Mouse (Mus musculus): Measurements from ENCODE around the gene Ccdc162.

DNA sequence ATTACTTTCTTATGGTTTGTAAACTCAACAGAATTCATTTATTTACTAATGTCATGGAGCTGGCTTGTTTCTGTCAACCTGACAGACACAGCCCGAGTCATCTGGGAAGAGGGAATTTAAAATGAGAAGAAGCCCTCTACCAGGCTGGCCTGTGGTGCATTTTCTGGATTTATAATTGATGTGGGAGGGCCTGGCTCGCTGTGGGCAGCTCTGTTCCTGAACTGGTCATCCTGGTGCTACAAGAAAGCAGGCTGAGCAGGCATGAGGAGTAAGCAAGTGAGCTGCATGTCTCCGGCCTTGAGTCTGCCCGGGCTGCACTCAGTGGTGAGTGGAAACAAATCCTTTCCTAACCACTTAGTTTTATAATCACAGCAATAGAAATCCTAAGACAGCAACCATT is 27.6 kb upstream of the Ccdc162 start:
- TF ChIP-seq CEBPB (IDR thresholded peaks at IDR 0.05; ENCODE audit: insufficient read depth, poor library complexity, severe bottlenecking) (no peak), POLR2A (IDR thresholded peaks at IDR 0.05; ENCODE audit: insufficient read length, low read depth) (no peak)
